Mouse (Mus musculus) testis, adult 2 months (tissue): ENCODE results near the gene Iqsec1. TPM values are rescaled to one million over a fixed set of nuclear protein-coding genes. Genes with fewer than 3 reads are reported as not detected.

Experiments used
- H3K27ac ChIP-seq: fragments of 200-500 bp; 2 replicates; pipeline ENCODE4 v1.5.1; 2012; ENCODE audit warnings: low read depth, low read length; ENCODE audit not compliant: control insufficient read depth, insufficient read depth
- H3K27me3 ChIP-seq: fragments of 200-500 bp; 2 replicates; pipeline ENCODE4 v1.6.1; 2012; ENCODE audit warnings: mild to moderate bottlenecking, low read length, moderate library complexity; ENCODE audit not compliant: control insufficient read depth, insufficient read depth
- H3K36me3 ChIP-seq: fragments of 200-500 bp; 2 replicates; pipeline ENCODE4 v1.6.1; 2012; ENCODE audit warnings: mild to moderate bottlenecking, low read length; ENCODE audit not compliant: control insufficient read depth, insufficient read depth
- H3K4me1 ChIP-seq: fragments of 200-500 bp; 2 replicates; pipeline ENCODE4 v1.6.1; 2012; ENCODE audit warnings: low read length; ENCODE audit not compliant: control insufficient read depth, insufficient read depth
- H3K4me3 ChIP-seq: fragments of 200-500 bp; 2 replicates; pipeline ENCODE4 v1.5.1; 2012; ENCODE audit warnings: low read depth, mild to moderate bottlenecking, low read length, moderate library complexity, mixed read lengths; ENCODE audit not compliant: control insufficient read depth
- CTCF ChIP-seq: fragments of 200-500 bp; IDR thresholded peaks from 2 replicates; pipeline ENCODE4 v1.5.1; 2012; ENCODE audit warnings: low read depth, mild to moderate bottlenecking, inconsistent platforms, low read length, moderate library complexity; ENCODE audit not compliant: control insufficient read depth, insufficient read depth, insufficient replicate concordance
- POLR2A ChIP-seq: fragments of 200-500 bp; IDR thresholded peaks from 2 replicates; pipeline ENCODE4 v1.6.1; 2012; ENCODE audit warnings: low read depth, mild to moderate bottlenecking, inconsistent platforms, low read length, moderate library complexity; ENCODE audit not compliant: control insufficient read depth
- polyA plus RNA-seq: library from polyadenylated mRNA; depleted of rRNA; stranded (reverse); fragments of >200 nt; gene quantifications from 2 replicates; pipeline ENCODE4 v1.2.3, GENCODE M21; 2012

Gene Iqsec1
- polyA plus RNA-seq, 1 experiment = 47.2 TPM

DNA sequence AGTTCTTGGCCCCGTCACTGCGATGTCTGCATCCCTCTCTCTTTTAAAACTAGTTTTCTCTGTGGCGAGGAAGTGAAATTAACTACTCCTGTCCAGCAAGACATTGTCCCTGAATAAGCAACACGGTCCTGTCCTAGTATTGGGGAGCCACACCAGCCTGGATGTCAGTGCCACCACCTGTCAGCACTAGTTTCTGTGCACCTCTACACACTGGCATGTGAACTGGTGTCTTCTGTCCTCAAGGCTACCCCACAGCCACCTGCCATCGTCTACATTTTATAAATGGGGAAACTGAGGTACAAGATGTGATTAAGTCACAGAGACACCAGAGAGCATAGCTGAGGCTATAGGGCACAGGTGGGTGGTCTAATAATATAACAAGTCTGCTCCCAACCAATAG lies 277.7 kb downstream of the Iqsec1 start:
- Histone ChIP-seq H3K36me3 (no peaks in the 10 kb centered on the region), H3K27ac (no peak overlapping the region), H3K27me3 (no peaks in the 10 kb centered on the region), H3K4me1 (peaks cover 5% of the 10 kb centered on the region), H3K4me3 (no peak overlapping the region)
- TF ChIP-seq CTCF (no peak), POLR2A (no peak)

DNA sequence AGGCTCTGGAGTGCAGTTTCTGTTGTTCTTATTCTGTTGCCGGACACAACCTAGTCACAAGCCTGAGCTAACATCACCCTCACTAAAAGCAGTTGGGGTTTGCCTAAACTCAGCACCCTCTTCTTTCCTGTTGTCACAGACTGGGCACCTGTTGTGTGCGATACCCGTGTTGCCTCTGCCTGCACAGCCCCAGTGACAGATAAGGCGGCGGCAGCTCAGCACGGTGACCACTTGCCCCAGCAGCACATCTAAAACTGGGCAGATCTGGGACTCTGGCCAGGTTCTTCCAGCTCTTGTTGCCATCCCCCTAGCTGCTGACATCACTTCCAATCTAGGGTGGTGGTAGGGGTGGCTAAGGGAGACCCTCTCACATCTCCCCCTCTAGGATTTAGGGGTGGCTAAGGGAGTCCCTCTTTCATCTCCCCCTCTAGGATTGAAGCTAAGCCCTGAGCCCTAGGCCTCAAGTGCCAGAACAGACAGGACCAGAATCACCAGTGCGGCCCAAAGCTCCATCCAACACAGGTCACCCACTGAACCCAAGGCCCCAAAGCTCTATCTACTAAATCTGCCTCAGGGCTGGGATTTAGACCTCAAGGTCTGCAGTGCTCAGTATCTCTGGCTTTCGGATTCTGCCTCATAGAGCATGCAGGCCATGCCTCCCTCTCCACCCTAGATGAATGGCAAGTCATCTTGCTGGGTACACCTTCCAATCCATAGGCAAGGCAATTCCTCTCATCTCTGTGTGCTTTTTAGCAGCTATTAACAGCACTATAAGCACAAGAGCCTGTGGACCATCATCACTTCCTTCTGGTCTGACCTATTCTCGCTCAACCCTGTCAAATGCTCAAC lies 278.3 kb downstream of the Iqsec1 start:
- TF ChIP-seq CTCF (no peak), POLR2A (no peak)
- H3K27me3 ChIP-seq = no peaks in the 10 kb centered on the region
- no peaks in the 10 kb centered on the region for H3K4me1 ChIP-seq
- no peak overlapping the region for H3K27ac ChIP-seq
- no peaks in the 10 kb centered on the region for H3K36me3 ChIP-seq
- H3K4me3 ChIP-seq = no peak overlapping the region

DNA sequence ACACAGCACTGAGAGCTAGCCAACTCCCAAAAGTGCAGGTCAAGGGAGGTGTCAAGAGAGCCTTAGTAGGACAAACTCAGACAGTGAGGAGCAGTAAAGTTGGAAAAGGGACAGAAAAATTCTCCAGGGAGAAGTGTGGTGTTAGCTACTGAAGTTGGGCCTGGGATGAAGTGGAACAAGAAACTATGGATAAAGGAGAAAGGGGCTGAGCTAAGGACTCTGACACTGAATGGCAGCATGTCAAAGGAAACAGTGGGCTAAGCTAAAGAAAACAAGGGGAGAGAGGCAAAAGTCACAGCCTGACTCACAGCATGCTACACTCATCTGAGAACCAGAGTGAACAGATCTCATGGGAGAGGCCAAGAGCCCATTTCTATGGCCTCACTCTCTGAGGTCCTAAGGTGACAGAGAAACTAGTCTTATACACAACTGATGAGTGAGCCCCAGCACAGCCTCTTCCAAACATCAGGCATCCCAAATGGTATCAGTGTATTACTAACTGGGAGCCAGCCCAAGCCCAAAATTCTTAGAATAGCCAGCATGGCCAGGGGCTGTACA lies 280.3 kb downstream of the Iqsec1 start:
- Histone ChIP-seq H3K4me1 (peaks cover 4% of the 10 kb centered on the region), H3K4me3 (no peak overlapping the region), H3K27ac (no peak overlapping the region), H3K27me3 (no peaks in the 10 kb centered on the region), H3K36me3 (no peaks in the 10 kb centered on the region)
- TF ChIP-seq CTCF (no peak), POLR2A (no peak)

DNA sequence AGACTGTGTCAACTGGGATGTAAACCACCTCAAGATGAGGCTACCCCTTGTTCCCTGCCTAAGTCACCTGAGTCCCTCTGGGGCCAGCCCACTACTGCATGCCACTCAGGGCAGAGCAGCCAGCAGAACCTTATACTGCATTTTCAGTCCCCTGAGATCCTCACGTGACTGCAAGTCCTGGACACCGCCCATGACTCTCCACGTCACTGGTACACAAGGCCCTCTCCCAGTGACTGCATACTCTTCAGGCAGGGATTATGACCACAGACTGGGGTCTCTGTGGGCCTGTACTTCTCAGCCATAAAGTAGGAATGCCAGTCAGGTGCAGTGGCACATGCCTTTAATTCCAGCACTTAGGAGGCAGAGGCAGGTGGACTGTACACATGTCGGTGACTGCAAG lies 281.3 kb downstream of the Iqsec1 start:
- Histone ChIP-seq H3K4me3 (no peak overlapping the region), H3K27ac (no peak overlapping the region), H3K4me1 (peaks cover 6% of the 10 kb centered on the region), H3K27me3 (no peaks in the 10 kb centered on the region), H3K36me3 (no peaks in the 10 kb centered on the region)
- no peak for TF ChIP-seq CTCF
- no peak for TF ChIP-seq POLR2A

DNA sequence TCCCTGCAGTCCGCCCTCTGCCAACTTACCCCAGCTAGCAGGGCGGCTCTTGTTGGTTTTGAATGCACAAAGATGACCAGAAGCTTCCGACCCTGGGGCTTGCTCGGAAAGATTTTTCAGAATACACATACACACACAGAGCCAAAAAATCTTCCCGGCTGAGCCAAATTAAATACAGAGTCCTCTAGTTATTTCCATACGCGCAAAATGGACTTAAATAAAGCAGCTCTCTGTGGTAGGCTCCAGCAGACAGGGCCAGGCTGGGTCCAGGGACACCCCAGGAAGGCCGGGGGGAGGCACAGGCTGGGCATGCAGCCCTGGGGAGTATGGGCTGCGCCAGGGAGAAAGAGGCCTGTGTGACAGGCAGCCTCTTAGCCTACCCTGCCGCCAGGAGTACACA lies 282.0 kb downstream of the Iqsec1 start:
- H3K4me1 ChIP-seq = peaks cover 7% of the 10 kb centered on the region

DNA sequence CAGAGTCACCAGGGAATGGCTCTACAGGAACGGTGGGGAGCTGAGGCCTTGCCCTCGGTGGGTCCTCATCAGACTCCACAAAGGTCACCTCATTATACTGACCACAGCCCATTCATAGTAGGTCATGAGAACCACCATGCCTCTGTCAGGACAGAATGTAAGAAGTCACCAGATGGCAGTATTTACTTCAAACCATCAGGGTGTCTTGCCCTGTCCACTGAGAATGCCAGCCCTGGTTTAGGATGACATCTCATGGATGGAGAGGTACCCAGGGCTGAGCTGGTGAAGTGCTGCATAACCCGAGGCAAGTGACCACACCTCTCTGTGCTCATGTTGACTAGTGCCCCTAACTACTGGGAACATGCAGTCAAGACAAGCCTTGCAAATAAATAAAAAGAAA lies 282.7 kb downstream of the Iqsec1 start:
- Histone ChIP-seq H3K4me1 (peaks cover 7% of the 10 kb centered on the region), H3K27me3 (no peaks in the 10 kb centered on the region), H3K36me3 (no peaks in the 10 kb centered on the region), H3K27ac (no peak overlapping the region), H3K4me3 (no peak overlapping the region)
- TF ChIP-seq CTCF = no peak
- TF ChIP-seq POLR2A = no peak

More for the DNA sequence above, 282.0 kb downstream of the Iqsec1 start:
- TF ChIP-seq CTCF (no peak), POLR2A (no peak)
- Histone ChIP-seq H3K36me3 (no peaks in the 10 kb centered on the region), H3K27ac (no peak overlapping the region), H3K27me3 (no peaks in the 10 kb centered on the region), H3K4me3 (no peak overlapping the region)

DNA sequence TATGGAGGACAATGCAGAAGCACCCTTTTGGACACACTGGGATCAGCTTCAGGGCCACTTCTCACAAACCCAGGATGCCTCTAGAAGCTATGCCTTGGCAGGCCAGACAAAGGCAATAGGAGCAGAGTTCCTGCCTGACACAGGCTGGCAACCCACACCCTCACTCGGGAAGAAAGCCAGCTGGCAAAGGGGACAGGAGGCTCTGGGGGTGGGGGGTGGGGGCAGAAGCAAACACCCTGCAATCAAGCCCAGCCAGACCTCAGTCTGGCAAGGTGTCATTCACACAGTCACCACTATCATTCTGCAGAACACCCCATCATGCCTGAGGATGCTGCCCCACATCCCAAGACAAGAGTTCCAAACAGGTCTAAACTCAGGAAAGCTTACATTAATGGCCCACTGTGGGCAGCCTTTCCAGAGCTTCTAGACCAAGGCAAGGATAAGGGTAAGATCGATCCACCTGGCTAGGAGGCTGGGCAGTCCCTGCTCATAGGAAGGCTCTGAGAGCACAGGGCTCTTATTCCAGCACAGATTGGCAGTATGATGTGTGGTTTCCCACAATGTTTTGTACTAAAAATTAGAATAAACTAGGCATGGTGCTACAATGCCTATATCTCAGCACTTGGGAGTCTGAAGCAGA lies 283.7 kb downstream of the Iqsec1 start:
- Histone ChIP-seq H3K4me3 (no peak overlapping the region), H3K4me1 (peaks cover 7% of the 10 kb centered on the region), H3K36me3 (no peaks in the 10 kb centered on the region), H3K27ac (no peak overlapping the region), H3K27me3 (no peaks in the 10 kb centered on the region)
- TF ChIP-seq POLR2A (no peak), CTCF (no peak)
